Mouse (Mus musculus): Measurements from ENCODE around the gene Fam208b.
"Not testable (repeated sequence)": the region's sequence is repeated elsewhere in the genome, so short reads cannot be mapped to it uniquely, and the experiment has no call there.

The Fam208b gene

GRCm38 (mm10) chr13:3563953-3564352 lies 47.0 kb downstream of the Fam208b start:
- no peak for DNase-seq (ENCODE audit: low read depth, low spot score)

DNA sequence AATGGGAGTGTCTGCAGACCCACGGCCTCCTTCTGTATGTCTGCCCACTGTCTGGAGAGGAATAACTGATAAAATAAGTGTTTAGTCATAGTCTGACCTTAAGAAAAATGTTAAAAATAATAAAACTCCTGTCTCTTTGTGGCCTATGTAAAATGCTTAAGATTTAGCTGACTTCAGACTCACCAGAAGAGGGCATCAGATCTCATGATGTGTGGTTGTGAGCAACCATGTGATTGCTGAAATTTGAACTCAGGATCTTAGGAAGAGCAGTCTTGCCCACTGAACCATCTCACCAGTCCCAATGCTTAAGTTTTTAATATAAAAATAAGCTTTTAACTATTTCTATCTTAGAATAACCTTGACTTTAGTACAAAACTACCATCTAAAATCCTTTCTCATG lies 47.8 kb downstream of the Fam208b start:
- peak; percentile 37 for DNase-seq (ENCODE audit: low read depth, low spot score)

DNA sequence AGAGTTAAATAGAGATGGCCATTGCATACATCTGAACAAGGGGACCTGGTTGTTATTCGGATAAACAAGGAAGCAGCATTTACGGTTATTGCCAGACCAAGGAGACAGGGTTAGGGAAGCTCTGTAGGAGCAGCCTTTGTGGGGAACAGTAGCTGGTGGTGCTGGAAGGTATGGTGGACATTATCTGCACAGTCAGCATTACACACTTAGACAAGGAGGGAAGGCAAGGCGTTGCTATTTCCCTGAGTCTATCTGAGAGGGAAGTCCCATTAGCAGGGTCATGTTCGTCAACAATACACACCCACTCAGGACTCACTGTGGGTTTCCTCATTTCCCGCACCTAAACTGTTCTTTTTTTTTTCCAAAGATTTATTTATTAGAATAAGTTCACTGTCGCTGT lies 63.1 kb downstream of the Fam208b start:
- DNase-seq (ENCODE audit: low read depth, low spot score), result no peak

GRCm38 (mm10) chr13:3547410-3547809 lies 63.5 kb downstream of the Fam208b start:
- DNase-seq (ENCODE audit: low read depth, low spot score), result no peak

DNA sequence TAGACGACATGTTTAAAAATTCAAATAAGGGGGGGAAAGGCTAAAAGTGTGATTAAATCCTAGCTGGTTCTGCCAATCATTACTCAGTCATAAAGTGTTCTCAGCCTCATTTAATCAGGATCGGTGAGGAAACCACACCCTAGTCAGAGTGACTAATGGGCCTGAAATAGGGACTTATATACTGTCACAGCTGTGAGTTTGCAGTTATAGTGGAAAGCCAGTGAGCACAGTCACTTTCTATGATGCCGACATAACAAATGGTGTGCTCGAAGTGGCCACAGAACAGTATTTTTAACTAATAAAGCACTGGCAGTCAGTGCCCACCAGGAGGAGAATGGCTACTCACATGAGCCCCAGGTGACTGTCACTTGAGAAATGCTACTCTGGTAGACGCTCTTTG lies 66.0 kb downstream of the Fam208b start:
- no peak for DNase-seq (ENCODE audit: low read depth, low spot score)

DNA sequence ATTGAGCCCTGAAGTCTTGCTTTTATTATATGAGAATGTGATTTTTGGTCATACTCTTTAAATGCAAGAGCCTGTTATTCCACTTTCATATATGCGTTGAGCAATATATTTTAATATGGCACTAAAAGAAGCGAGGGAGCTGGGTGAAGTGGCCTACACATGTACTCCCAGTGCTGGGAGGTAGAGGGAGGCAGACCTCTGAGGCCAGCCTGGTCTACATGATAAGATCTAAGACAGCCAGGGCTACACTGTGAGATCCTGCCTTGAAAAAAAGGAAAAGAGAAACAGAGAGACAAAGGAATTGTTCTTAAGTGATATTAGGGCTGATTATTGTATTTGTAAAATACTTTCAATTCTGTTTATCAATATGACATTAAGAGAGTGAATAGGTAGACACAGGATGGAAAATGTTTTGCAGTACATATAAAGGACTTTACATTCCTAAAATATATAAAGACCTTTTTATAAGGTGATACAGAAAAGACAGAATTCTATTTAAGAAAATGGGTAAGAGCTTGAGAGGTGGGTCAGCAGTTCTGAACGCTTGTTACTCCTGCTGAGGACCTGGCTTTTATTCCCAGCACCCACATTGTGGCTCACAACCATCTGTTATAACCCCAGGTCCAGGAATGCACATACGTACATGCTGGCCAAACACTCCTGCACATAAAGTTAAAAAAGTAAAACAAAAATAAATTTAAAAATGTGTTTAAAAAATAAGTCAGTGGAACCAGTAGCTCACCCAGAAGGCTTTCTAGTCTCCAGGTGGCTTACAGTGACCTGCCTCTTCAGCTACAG lies 66.6 kb downstream of the Fam208b start:
- no peak for DNase-seq (ENCODE audit: low read depth, low spot score)

GRCm38 (mm10) chr13:3541159-3541782 lies 69.6 kb downstream of the Fam208b start:
- DNase-seq (ENCODE audit: low read depth, low spot score), result no peak

GRCm38 (mm10) chr13:3540166-3540565 lies 70.7 kb downstream of the Fam208b start:
- DNase-seq (ENCODE audit: low read depth, low spot score), result no peak

DNA sequence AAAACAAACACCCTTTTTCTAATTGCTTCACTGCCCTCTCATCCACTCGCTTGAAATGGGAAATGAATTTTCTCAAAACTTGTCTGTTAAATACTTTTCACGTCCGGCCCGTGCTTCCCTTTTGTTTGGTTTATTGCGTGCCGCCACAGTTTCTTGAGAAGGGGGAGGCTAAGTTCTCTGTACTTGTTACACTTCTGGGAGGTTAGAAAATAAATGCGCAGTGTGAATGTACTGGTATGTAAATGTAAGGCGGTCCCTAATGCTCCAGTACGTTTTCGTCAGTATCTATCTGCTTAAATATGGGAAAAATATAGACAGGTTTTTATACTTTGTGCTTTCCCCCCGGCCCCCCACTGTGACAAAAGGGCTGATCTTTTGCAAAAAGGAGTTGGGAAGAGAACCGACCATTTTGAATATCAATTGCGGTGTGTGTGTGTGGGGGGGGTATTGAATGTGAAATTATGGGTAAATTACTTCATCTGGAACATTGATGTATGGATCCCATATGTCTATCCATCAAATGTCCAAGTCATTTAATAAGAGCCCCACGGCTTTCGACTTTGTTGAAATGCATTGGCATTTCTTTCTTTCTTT lies 71.8 kb downstream of the Fam208b start:
- peak; percentile 41 for DNase-seq (ENCODE audit: low read depth, low spot score)

GRCm38 (mm10) chr13:3538223-3538968 lies 72.5 kb downstream of the Fam208b start:
- peak; percentile 57 for DNase-seq (ENCODE audit: low read depth, low spot score)

DNA sequence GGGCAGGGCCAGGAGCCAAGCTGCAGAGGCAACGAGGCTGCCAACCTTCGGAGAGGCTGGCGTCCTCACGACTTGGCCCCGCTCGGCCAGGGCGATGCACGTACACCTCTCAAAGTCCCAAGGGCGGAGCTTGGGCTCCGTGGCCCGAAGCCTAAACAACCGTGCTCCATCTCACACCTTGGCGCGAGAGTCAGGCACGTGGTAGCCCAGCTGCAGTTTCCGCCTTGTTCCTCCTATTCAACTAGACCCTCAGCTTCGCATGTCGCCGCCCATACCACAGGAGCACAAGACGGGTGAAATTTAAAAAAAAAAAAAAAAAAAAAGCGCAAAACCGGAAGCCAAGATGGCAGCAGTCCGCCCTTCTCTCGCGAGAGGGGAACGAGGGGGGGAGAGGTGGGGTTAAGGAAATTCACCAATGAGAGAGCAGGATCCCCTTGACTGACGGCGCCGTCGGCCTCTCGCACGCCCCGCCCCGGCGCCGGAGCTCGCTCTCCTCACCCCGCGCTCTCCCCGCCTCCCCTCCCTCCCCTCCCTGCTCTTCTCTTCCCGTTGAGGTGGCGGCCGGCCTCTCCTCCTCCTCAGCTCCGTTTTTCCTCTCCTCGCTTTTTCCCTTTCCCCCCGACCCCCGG lies 73.2 kb downstream of the Fam208b start, which contains the start of gene Gdi2:
Gdi2 (plus strand) TSS at position 470 of the 629 bp plus-strand sequence.
- DNase-seq (ENCODE audit: low read depth, low spot score), result peak; percentile 98

DNA sequence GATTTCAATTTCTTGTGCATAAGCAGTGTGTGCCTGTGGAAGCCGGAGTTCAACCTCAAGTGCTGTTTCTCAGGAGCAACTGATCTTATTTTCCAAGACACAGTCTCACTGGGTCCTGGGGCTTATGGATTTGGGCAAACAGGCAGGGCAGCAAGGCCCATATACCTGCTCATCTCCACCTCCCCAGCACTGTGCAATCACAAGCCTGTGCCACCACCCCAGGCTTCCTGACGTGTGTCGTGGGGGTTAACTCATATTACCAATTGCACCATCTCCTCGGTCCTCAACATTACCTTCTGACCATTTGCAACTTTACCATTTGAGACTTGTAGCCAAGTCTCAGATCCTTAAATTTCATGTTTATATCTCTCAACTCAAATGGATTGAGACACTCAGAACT lies 76.8 kb downstream of the Fam208b start:
- no peak for DNase-seq (ENCODE audit: low read depth, low spot score)

GRCm38 (mm10) chr13:3532451-3532850 lies 78.5 kb downstream of the Fam208b start:
- DNase-seq (ENCODE audit: low read depth, low spot score), result no peak

DNA sequence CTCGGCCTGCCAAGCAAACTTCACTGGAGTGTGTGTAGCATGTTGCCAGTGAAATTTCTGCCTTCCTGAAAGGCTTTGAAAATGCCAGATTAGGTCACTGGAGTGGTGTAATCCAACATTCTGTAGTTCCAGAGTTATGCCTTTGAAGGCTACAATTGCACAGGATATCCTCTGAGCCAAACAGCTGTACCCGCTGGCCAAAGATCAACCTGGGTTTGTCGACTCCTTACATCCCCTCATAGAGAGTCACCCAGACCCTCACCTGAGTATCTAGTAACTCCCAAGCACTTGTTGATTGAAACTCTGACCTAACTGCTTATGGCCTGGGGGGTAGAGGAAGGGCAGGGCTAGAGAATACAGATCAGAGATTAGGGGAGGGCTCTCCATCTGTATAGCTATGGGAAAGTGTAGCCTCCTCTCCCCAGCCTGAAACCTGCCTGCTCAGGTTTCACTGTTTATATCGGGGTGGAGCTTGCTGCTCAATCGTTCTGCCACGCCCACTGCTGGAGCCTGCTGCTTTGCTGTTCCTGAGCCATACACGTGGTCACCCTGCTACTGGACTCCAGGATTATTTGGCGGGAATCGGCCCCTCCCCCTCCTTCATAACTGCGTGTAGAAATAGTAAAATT lies 79.1 kb downstream of the Fam208b start:
- DNase-seq (ENCODE audit: low read depth, low spot score), result no peak

GRCm38 (mm10) chr13:3531176-3531575 lies 79.7 kb downstream of the Fam208b start:
- DNase-seq (ENCODE audit: low read depth, low spot score), result not testable (repeated sequence)

DNA sequence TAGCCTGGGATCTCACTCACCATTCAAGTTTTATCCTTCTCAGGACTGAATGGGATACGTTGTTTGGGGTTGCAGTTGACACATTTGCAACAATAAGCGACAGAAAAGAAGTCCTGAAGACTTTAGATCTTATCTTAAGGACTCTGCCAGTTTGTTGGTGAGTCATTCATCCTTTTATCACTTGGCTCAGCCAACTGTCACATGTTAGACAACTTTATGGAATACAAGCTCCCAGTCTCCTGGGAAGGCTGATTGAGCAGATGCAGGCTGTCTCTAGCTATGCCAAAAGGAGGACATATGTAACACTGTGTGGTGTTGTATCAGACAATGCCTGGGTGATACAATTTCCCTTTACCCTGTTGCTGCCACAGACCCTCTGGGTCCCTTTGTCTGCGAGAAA lies 80.5 kb downstream of the Fam208b start:
- no peak for DNase-seq (ENCODE audit: low read depth, low spot score)

GRCm38 (mm10) chr13:3526328-3526727 lies 84.6 kb downstream of the Fam208b start:
- peak; percentile 85 for DNase-seq (ENCODE audit: low read depth, low spot score)

DNA sequence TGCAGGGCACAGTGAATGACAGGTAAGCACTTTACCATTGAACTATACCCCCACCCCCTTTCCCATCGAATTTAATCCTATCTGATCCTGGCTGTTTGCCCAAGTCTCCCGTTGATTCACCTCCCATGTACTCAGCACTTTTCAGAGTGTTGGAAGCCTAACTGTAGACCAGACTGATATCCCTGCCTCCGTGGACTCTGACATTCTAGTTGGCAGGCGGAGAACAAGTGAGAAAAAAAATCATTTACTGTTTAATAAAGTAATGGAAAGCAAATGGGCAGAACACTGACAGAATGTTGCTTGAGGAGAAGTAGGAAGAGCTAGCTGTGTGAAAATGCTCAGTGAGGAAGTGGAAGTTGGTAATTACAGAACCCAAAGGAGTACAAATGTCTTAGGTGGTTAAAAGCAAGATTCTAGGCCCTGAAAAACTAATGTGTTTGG lies 85.3 kb downstream of the Fam208b start:
- no peak for DNase-seq (ENCODE audit: low read depth, low spot score)

DNA sequence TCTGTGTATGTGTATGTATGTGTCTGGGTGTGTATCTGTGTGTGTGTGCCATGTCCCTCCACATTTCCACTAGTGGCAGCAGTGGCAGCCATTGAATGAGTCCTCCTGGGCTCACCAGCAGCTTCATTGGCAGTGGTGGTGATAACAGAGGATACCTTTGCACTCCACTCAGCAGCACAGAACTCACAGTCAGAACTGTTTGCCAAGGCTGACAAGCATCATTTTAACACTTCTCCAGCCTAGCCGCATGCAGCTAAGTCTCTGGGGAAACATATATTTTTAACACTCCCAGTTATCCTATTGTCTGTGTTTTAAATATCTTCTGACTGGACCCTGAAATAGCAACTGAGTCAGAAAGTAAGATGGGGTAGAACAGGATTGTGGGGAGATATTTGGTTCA lies 87.0 kb downstream of the Fam208b start:
- no peak for DNase-seq (ENCODE audit: low read depth, low spot score)

GRCm38 (mm10) chr13:3523459-3523858 lies 87.4 kb downstream of the Fam208b start:
- DNase-seq (ENCODE audit: low read depth, low spot score), result no peak

GRCm38 (mm10) chr13:3519994-3520393 lies 90.9 kb downstream of the Fam208b start:
- not testable (repeated sequence) for DNase-seq (ENCODE audit: low read depth, low spot score)
